Mouse (Mus musculus): Measurements from ENCODE around the gene Cxcr5. TPM values are rescaled to one million over a fixed set of nuclear protein-coding genes. Genes with fewer than 3 reads are reported as not detected.
A peak's percentile ranks its signal among the peaks of the same experiment; 100 is the strongest.
"Not testable (repeated sequence)": the region's sequence is repeated elsewhere in the genome, so short reads cannot be mapped to it uniquely, and the experiment has no call there.

The Cxcr5 gene
- polyA plus RNA-seq, 1 experiment from 2014 or later: 0.09 TPM

DNA sequence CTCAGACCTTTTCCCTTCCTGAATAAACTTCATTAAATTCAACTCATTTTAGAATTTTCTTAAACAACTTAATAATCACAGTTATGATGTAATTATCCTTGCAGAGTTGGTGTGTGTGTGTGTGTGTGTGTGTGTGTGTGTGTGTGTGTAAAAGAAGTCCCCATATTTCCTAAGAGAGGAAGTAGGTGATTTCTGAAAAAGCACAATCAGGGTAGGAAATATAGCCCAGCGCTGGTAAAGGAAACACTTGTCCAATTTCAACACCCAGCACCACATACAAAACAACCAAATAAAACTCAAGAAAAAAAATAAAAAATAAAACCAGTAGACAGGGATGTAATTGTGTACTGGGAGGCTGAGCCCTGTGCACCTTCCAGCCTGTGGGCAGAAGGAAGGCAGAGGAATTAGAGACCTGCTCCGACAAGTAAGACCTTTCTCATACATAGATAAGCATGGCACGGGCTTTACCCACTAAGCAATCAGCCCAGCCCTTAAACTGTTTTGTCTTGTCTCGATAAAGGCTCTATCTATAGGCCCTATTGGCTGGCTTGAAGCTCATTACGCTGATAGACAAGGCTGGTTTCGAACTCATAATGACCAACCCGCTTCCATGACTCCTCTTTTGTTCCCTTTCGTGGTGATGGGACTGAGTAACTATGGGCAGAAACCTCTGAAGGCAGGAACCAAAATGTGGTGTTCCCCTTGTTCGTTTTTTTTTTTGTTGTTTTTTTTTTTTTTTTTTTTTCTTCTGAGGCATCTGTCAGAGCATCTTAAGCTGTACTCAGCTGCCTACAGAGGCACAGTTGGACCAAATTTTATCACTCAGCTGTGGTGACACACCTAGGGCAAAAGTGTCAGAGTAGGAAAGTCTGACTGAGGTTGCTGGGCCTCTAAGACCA lies 25.8 kb upstream of the Cxcr5 start:
- peaks cover 9% of the 10 kb centered on the region; the same call in 1 of the 2 replicates for H3K9me3 ChIP-seq (replicated peaks)
- H3K4me1 ChIP-seq (replicated peaks): peaks cover 44% of the 10 kb centered on the region
- ATAC-seq (ENCODE audit: low read depth): peak; percentile 84
- no peak for DNase-seq
- no peaks in the 10 kb centered on the region for H3K27me3 ChIP-seq
- WGBS (ENCODE audit: insufficient replicate concordance): 34% methylated on average over 9 of the region's 9 CpGs
- no peak overlapping the region for H3K9ac ChIP-seq
- no peak overlapping the region for H3K4me3 ChIP-seq (replicated peaks)
- no peaks in the 10 kb centered on the region; the same call in 1 of the 2 replicates for H3K36me3 ChIP-seq
- peak overlapping the region; percentile 2; the same call in 1 of the 2 replicates for H3K27ac ChIP-seq
- peak overlapping the region; percentile 13 for H3K4me2 ChIP-seq

DNA sequence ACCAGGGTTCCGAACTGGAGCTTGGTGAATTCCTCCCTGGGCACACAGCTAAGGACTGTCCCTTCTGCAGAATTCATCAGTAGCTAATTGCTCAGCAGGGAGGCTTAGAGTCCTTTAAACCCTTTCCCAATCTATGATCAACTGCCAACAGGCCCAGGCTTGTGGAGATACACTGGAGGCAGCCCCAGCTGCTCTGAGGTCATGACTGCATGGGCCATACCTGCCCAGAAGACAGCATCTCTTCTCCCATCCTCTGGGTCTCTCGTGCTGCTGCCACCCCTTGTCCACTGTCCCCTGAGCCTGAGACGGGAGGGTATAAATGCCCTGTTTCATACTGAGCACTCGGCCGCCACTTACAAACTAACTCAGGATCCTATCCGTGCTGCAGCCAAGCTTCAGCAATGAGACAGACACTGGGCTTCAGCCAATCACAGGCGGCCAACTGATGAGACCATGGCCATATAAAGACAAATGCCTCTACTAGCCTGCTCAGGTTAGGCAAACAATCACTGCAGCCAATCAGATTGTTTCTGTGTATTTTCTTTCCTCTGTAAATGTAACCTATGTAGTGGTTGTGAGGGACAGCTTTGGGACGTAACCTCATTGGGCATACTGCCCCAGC lies 25.1 kb upstream of the Cxcr5 start:
- no peaks in the 10 kb centered on the region for H3K27me3 ChIP-seq
- ATAC-seq (ENCODE audit: low read depth): peak; percentile 27; the same call in 1 of the 2 replicates
- peaks cover 9% of the 10 kb centered on the region; the same call in 1 of the 2 replicates for H3K9me3 ChIP-seq (replicated peaks)
- H3K4me1 ChIP-seq (replicated peaks): peaks cover 45% of the 10 kb centered on the region
- no peak for DNase-seq
- H3K27ac ChIP-seq: no peak overlapping the region
- no peak overlapping the region for H3K4me2 ChIP-seq
- no peak overlapping the region for H3K4me3 ChIP-seq (replicated peaks)
- no peaks in the 10 kb centered on the region; the same call in 1 of the 2 replicates for H3K36me3 ChIP-seq
- no peak overlapping the region; the same call in 1 of the 2 replicates for H3K9ac ChIP-seq
- WGBS (ENCODE audit: insufficient replicate concordance): 66% methylated on average over 8 of the region's 8 CpGs

DNA sequence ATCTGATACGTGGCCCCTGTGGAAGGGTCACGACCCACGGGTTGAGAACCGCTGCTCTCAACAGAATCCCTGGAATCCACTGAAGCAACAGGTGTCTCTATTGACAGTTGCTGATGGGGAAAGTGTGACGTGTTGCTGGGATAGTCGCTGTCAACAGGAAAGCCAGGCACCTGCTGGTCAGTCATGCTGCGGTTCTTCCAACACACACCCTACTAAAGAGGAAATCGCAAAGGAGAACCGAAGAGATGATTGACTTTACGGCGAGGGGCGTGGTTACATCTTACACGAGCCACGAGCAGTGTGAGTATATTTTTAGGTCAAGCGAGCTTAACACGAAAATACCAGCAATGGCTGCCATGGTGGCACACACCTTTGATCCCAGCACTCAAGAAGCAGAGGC lies 20.7 kb upstream of the Cxcr5 start:
- no peak for ATAC-seq (ENCODE audit: low read depth)

DNA sequence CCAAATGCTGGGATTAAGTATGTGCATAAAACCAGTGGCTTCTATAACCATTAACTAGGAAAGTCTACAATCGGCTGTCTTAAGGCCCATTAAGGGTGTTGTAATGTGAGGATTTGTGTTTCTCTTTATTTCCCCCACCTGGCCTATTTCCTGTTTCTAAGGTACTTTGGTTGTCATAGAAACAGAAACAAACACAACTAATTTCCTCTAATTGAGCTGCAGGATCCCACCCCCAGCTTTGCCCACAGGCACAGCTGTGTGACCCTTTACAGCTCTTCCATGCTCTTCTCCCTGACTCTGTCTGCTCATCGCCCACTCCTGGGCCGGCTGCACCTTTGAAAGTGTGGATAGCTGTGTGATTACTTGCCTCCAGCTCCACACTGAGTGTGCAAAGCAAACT lies 19.7 kb upstream of the Cxcr5 start:
- DNase-seq (no peak), ATAC-seq (ENCODE audit: low read depth) (no peak)
- Histone ChIP-seq H3K27me3 (no peaks in the 10 kb centered on the region), H3K4me2 (no peak overlapping the region), H3K4me3 (replicated peaks) (no peak overlapping the region), H3K9me3 (replicated peaks) (peaks cover 9% of the 10 kb centered on the region; the same call in 1 of the 2 replicates), H3K9ac (no peak overlapping the region), H3K27ac (no peak overlapping the region), H3K4me1 (replicated peaks) (peaks cover 42% of the 10 kb centered on the region), H3K36me3 (no peaks in the 10 kb centered on the region; the same call in 1 of the 2 replicates)
- WGBS (ENCODE audit: insufficient replicate concordance): 68% methylated on average over 3 of the region's 3 CpGs

More for the DNA sequence above, 20.7 kb upstream of the Cxcr5 start:
- Histone ChIP-seq H3K9me3 (replicated peaks) (peaks cover 9% of the 10 kb centered on the region; the same call in 1 of the 2 replicates), H3K4me3 (replicated peaks) (no peak overlapping the region), H3K9ac (0 out of 2 replicates have a peak overlapping the region, but pooled peaks have one; percentile 22), H3K4me2 (peak overlapping the region; percentile 23; the same call in 1 of the 2 replicates), H3K36me3 (no peaks in the 10 kb centered on the region; the same call in 1 of the 2 replicates), H3K27me3 (no peaks in the 10 kb centered on the region), H3K4me1 (replicated peaks) (peaks cover 51% of the 10 kb centered on the region), H3K27ac (no peak overlapping the region)
- 37% methylated on average over 16 of the region's 16 CpGs for WGBS (ENCODE audit: insufficient replicate concordance)
- no peak for DNase-seq

DNA sequence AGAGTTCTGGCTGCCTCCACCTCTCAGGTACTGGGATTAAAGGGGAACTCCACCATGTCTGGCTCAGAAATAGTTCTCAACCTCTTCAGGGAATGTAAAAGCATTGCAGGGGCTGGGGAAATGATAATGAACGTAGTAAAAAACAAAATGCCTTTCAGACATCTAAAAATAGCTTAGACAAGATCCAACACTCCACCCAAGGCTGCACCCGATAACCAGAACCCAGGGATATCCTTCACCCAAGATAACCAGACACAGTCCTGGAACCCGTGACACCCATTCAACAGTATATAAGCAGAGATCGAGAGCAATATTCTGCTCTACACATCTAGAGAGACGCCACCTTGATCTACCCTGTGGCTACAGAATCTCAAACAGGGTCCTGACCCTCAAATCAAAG lies 18.4 kb upstream of the Cxcr5 start:
- peak; percentile 98 for ATAC-seq (ENCODE audit: low read depth)
- Histone ChIP-seq H3K9ac (peak overlapping the region; percentile 63), H3K4me1 (replicated peaks) (peaks cover 42% of the 10 kb centered on the region)

DNA sequence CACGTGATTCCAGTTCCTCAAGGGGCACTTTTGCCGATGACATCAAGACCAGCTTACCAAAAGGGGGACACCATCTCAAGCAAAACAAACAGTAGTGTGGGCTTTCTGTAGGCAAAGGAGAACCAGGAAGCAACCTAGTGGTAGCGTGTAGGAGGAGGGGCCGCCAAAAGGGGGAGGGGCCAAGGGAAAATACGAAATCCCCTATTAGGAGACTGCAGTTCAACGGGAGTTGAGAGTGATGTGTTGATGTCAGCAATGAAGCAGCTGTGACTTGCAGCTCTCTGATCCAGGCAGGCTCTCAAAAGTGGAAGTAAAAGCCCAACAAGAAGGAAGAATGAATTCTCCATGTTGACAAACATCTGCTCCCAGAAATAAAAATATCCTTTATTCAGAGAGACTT lies 17.7 kb upstream of the Cxcr5 start:
- peak overlapping the region; percentile 63 for H3K9ac ChIP-seq

More for the DNA sequence above, 18.4 kb upstream of the Cxcr5 start:
- Histone ChIP-seq H3K36me3 (no peaks in the 10 kb centered on the region; the same call in 1 of the 2 replicates), H3K9me3 (replicated peaks) (peaks cover 9% of the 10 kb centered on the region; the same call in 1 of the 2 replicates), H3K27ac (peak overlapping the region; percentile 88), H3K4me3 (replicated peaks) (peak overlapping the region; percentile 47), H3K27me3 (no peaks in the 10 kb centered on the region), H3K4me2 (peak overlapping the region; percentile 68)
- WGBS (ENCODE audit: insufficient replicate concordance): 16% methylated on average over 5 of the region's 5 CpGs
- peak; percentile 40 for DNase-seq

DNA sequence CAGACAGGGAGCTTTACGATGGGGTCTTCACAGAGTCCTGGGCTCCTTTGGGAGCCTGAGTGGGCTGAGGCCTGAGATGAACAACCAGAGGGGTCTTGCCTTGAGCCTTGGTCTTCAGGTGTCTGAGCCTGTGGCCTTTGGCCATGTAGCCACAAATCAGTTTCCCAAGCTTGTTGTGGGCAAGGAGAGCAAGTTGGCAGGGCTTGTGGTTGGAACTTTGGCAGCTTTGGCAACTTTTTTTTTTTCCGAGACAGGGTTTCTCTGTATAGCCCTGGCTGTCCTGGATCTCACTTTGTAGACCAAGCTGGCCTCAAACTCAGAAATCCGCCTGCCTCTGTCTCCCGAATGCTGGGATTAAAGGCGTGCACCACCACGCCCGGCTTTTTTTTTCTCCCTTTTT lies 14.4 kb upstream of the Cxcr5 start:
- H3K36me3 ChIP-seq; H3K4me3 ChIP-seq (replicated peaks); H3K9me3 ChIP-seq (replicated peaks); H3K27ac ChIP-seq; ATAC-seq (ENCODE audit: low read depth); H3K27me3 ChIP-seq; H3K9ac ChIP-seq; DNase-seq; H3K4me2 ChIP-seq: not testable (repeated sequence)
- peaks cover 30% of the 10 kb centered on the region for H3K4me1 ChIP-seq (replicated peaks)
- WGBS (ENCODE audit: insufficient replicate concordance): 72% methylated on average over 7 of the region's 7 CpGs

More for the DNA sequence above, 17.7 kb upstream of the Cxcr5 start:
- peak overlapping the region; percentile 88 for H3K27ac ChIP-seq
- ATAC-seq (ENCODE audit: low read depth): peak; percentile 52; the same call in 1 of the 2 replicates
- 5% methylated on average over 6 of the region's 6 CpGs for whole genome bisulfite sequencing (ENCODE audit: insufficient replicate concordance)
- peak; percentile 64 for DNase-seq
- H3K9me3 ChIP-seq (replicated peaks): peaks cover 9% of the 10 kb centered on the region; the same call in 1 of the 2 replicates
- 0 out of 2 replicates have a peak, but pooled peaks cover 3% of the 10 kb centered on the region for H3K27me3 ChIP-seq
- no peaks in the 10 kb centered on the region; the same call in 1 of the 2 replicates for H3K36me3 ChIP-seq
- peak overlapping the region; percentile 47 for H3K4me3 ChIP-seq (replicated peaks)
- H3K4me1 ChIP-seq (replicated peaks): peaks cover 42% of the 10 kb centered on the region
- peak overlapping the region; percentile 68 for H3K4me2 ChIP-seq

DNA sequence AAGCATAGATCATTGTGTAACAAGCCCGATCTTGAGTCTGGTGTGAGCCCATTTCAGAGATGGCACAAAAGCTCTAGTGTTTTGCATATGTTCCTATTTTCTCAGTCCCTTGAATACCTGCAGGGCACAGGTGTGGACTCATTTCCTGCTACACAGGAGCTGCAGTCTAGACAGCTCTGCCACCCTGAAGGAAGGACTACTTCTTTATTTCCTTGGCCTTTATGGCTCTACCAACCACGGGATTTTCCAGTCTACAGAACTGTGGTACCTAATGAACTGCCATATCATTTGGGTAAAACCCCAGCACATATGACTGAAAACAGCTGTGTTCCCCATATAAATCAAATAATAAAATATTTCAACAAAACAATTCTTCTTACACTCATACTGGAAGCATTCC lies 13.4 kb upstream of the Cxcr5 start:
- peaks cover 21% of the 10 kb centered on the region for H3K4me1 ChIP-seq (replicated peaks)
- H3K9me3 ChIP-seq (replicated peaks): no peaks in the 10 kb centered on the region
- ATAC-seq (ENCODE audit: low read depth) (no peak), DNase-seq (no peak)
- H3K4me3 ChIP-seq (replicated peaks): no peak overlapping the region
- no peaks in the 10 kb centered on the region for H3K36me3 ChIP-seq
- no peak overlapping the region for H3K27ac ChIP-seq
- H3K27me3 ChIP-seq: 0 out of 2 replicates have a peak, but pooled peaks cover 3% of the 10 kb centered on the region
- WGBS (ENCODE audit: insufficient replicate concordance): 64% methylated on average over 2 of the region's 2 CpGs
- H3K9ac ChIP-seq: no peak overlapping the region
- H3K4me2 ChIP-seq: no peak overlapping the region

DNA sequence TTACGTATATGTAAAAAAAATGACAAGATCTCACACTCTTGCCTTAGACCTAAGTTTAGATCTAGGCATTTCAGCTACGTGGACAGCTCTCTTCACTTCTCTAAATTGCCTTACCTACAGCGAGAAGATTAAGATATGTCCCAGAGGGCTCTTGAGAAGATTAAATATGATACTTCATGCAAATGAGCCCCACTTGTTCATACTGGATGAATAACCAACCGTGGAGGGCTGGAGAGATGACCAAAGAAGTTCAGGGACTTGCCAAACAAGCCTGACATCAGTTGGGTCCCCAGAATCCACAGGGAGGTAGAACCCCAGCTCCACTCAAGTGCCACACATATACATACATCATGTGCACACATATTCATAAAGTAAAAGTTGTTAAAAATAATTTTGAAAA lies 11.6 kb upstream of the Cxcr5 start:
- 64% methylated on average over 4 of the region's 4 CpGs for WGBS (ENCODE audit: insufficient replicate concordance)
- Histone ChIP-seq H3K4me1 (replicated peaks) (peaks cover 7% of the 10 kb centered on the region; the same call in 1 of the 2 replicates), H3K27me3 (0 out of 2 replicates have a peak, but pooled peaks cover 3% of the 10 kb centered on the region), H3K27ac (no peak overlapping the region), H3K9me3 (replicated peaks) (no peaks in the 10 kb centered on the region), H3K36me3 (no peaks in the 10 kb centered on the region), H3K9ac (no peak overlapping the region), H3K4me3 (replicated peaks) (no peak overlapping the region), H3K4me2 (no peak overlapping the region)
- DNase-seq (no peak), ATAC-seq (ENCODE audit: low read depth) (no peak)

DNA sequence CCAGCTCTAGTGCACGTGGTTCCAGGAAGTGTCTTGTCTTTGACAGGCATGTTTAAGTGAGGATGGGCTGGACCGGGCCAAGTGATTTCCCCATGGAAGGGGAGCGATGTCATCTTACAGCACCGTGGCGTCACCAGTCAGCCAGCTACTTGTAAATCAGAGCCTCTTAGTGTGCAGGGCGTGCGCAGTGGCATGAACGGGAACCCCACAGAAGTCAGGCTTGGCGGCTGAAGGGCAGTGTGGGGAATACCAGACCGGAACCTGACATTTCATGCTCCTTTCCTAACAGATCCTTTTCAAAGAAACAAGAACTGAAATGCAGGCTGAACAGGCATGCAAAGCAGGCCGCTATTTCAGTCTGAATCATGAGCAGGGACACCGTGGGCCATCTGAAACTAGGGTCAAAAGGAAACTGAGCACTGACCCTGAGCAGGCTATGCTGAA lies 9.3 kb upstream of the Cxcr5 start:
- H3K27ac ChIP-seq: no peak overlapping the region
- H3K27me3 ChIP-seq: 0 out of 2 replicates have a peak, but pooled peaks cover 3% of the 10 kb centered on the region
- H3K9me3 ChIP-seq (replicated peaks): no peaks in the 10 kb centered on the region
- ATAC-seq (ENCODE audit: low read depth) (no peak), DNase-seq (no peak)
- H3K4me1 ChIP-seq (replicated peaks): peaks cover 29% of the 10 kb centered on the region
- no peak overlapping the region for H3K4me3 ChIP-seq (replicated peaks)
- H3K9ac ChIP-seq: 0 out of 2 replicates have a peak overlapping the region, but pooled peaks have one; percentile 6
- no peak overlapping the region for H3K4me2 ChIP-seq
- 75% methylated on average over 12 of the region's 12 CpGs for WGBS (ENCODE audit: insufficient replicate concordance)
- no peaks in the 10 kb centered on the region for H3K36me3 ChIP-seq

DNA sequence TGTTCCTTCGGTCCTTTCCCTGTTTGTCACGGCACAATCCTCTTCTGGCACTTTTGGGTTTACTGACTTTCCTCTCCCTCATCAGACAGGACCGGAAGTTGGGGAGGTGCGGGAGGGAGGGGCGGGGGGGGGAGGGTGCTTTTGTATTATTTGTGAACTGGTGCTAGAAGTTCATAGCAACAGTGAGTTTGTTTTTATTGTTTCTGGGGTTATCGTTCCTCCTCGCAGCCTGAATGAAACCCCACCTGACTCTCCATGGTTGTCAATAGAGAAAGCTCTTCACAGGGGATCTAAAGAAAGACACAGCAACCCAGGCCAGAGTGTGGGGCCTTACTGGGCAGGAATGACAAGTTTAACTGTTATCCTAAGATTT lies 6.4 kb upstream of the Cxcr5 start:
- peak overlapping the region; percentile 63 for H3K27ac ChIP-seq
- peaks cover 55% of the 10 kb centered on the region for H3K4me1 ChIP-seq (replicated peaks)
- H3K4me3 ChIP-seq (replicated peaks): no peak overlapping the region
- peak overlapping the region; percentile 18; the same call in 1 of the 2 replicates for H3K4me2 ChIP-seq
- H3K9me3 ChIP-seq (replicated peaks): no peaks in the 10 kb centered on the region
- DNase-seq (no peak), ATAC-seq (ENCODE audit: low read depth) (no peak)
- H3K36me3 ChIP-seq: no peaks in the 10 kb centered on the region
- H3K9ac ChIP-seq: peak overlapping the region; percentile 28; the same call in 1 of the 2 replicates
- WGBS (ENCODE audit: insufficient replicate concordance): 21% methylated on average over 7 of the region's 7 CpGs
- H3K27me3 ChIP-seq: no peaks in the 10 kb centered on the region

All from liver, embryonic 13.5 days (tissue).